Mouse (Mus musculus) gastrocnemius, adult 2 months (tissue): ENCODE measurements around the gene Gm8369. TPM values are rescaled to one million over a fixed set of nuclear protein-coding genes. Genes with fewer than 3 reads are reported as not detected.
A peak's percentile ranks its signal among the peaks of the same experiment; 100 is the strongest.
"Not testable (repeated sequence)": the region's sequence is repeated elsewhere in the genome, so short reads cannot be mapped to it uniquely, and the experiment has no call there.

Experiments
- DNase-seq: peaks from one replicate; pipeline ENCODE4 v3.0.0; 2022
- H3K27ac ChIP-seq: fragments of 200-600 bp; 2 replicates; pipeline ENCODE4 v1.8.1; 2022; ENCODE audit warnings: mild to moderate bottlenecking
- H3K4me3 ChIP-seq: fragments of 200-600 bp; 2 replicates; pipeline ENCODE4 v1.8.1; 2022; ENCODE audit warnings: mild to moderate bottlenecking, moderate library complexity
- CTCF ChIP-seq: fragments of 200-600 bp; IDR thresholded peaks from 2 replicates; pipeline ENCODE4 v1.8.1; 2022; ENCODE audit warnings: antibody characterized with exemption, mild to moderate bottlenecking, moderate library complexity
- intact Hi-C: fragments of 180-260 bp; cut with DNase I; formaldehyde crosslinking; loops from one replicate; pipeline ENCODE4 v1.15.1; 2025
- long read RNA-seq, 2 experiments: library from polyadenylated mRNA; stranded (forward); transcript quantifications; one replicate each; pipeline ENCODE4 v2.0.0; 2021
- total RNA-seq, 2 experiments: library from RNA; stranded (reverse); gene quantifications; 2 replicates each; pipeline ENCODE4 v1.2.3; 2021

Gene Gm8369
- not detected for total RNA-seq
- long read RNA-seq, experiment 1, result 0 reads
- long read RNA-seq, experiment 2, result 0 reads

- no peak within 1 kb of the TSS for H3K27ac ChIP-seq
- DNase-seq, result no peak
- intact Hi-C loops, result no loop called here
- H3K4me3 ChIP-seq, result no peak within 1 kb of the TSS
- no peak for TF ChIP-seq CTCF
Measured at GRCm38 (mm10) chr19:11485746-11486145, at the start of gene Gm8369. TSS of gene Gm8369 (plus strand) at chr19:11485938.

GRCm38 (mm10) chr19:11443338-11443737, 42.4 kb upstream of the Gm8369 start, which contains the start of gene Ms4a4b:
TSS of gene Ms4a4b (plus strand) at chr19:11443553.
- no peak within 1 kb of the TSS for H3K4me3 ChIP-seq
- no peak within 1 kb of the TSS for H3K27ac ChIP-seq
- intact Hi-C loops, result no loop called here
- DNase-seq, result no peak
- TF ChIP-seq CTCF, result no peak

- Histone ChIP-seq H3K27ac (no peak overlapping the region), H3K4me3 (no peak overlapping the region)
- intact Hi-C loops, result no loop called here
- no peak for DNase-seq
- TF ChIP-seq CTCF, result no peak
Measured at GRCm38 (mm10) chr19:11443964-11444363, 41.8 kb upstream of the Gm8369 start.

- no peak overlapping the region for H3K4me3 ChIP-seq
- intact Hi-C loops, result no loop called here
- H3K27ac ChIP-seq, result no peak overlapping the region
- TF ChIP-seq CTCF, result no peak
- DNase-seq, result no peak
Measured at GRCm38 (mm10) chr19:11447238-11447637, 38.5 kb upstream of the Gm8369 start.

GRCm38 (mm10) chr19:11459041-11459440, 26.7 kb upstream of the Gm8369 start:
- H3K4me3 ChIP-seq, intact Hi-C loops, DNase-seq, H3K27ac ChIP-seq: not testable (repeated sequence)

GRCm38 (mm10) chr19:11464795-11465194, 20.9 kb upstream of the Gm8369 start:
- DNase-seq, H3K27ac ChIP-seq, H3K4me3 ChIP-seq, intact Hi-C loops: not testable (repeated sequence)

- intact Hi-C loops, result no loop called here
- H3K4me3 ChIP-seq, result no peak overlapping the region
- no peak overlapping the region for H3K27ac ChIP-seq
- no peak for TF ChIP-seq CTCF
- no peak for DNase-seq
Measured at GRCm38 (mm10) chr19:11466471-11466870, 19.3 kb upstream of the Gm8369 start.

- DNase-seq, result peak; percentile 24
- intact Hi-C loops, H3K4me3 ChIP-seq, H3K27ac ChIP-seq: not testable (repeated sequence)
Measured at GRCm38 (mm10) chr19:11468361-11468760, 17.4 kb upstream of the Gm8369 start.

- DNase-seq, intact Hi-C loops: not testable (repeated sequence)
- peak within 1 kb of the TSS; percentile 31 for H3K4me3 ChIP-seq
- H3K27ac ChIP-seq, result peak within 1 kb of the TSS; percentile 31; the same call in 1 of the 2 replicates
Measured at GRCm38 (mm10) chr19:11469215-11469614, 16.5 kb upstream of the Gm8369 start, which contains the start of gene Ms4a6c. TSS of gene Ms4a6c (plus strand) at chr19:11469366.

GRCm38 (mm10) chr19:11479714-11480113, 6.0 kb upstream of the Gm8369 start:
- TF ChIP-seq CTCF, result no peak
- intact Hi-C loops, result no loop called here
- DNase-seq, result no peak
- Histone ChIP-seq H3K4me3 (no peak overlapping the region), H3K27ac (no peak overlapping the region)

- Histone ChIP-seq H3K27ac (no peak overlapping the region), H3K4me3 (no peak overlapping the region)
- DNase-seq, result no peak
- no peak for TF ChIP-seq CTCF
- intact Hi-C loops, result no loop called here
Measured at GRCm38 (mm10) chr19:11482684-11483083, 3.1 kb upstream of the Gm8369 start.

GRCm38 (mm10) chr19:11483941-11484340, 1.8 kb upstream of the Gm8369 start:
- no peak for DNase-seq
- no peak overlapping the region for H3K4me3 ChIP-seq
- H3K27ac ChIP-seq, result no peak overlapping the region
- TF ChIP-seq CTCF, result no peak
- intact Hi-C loops, result no loop called here

- no peak for TF ChIP-seq CTCF
- intact Hi-C loops, result no loop called here
- no peak overlapping the region for H3K27ac ChIP-seq
- no peak overlapping the region for H3K4me3 ChIP-seq
- DNase-seq, result no peak
Measured at GRCm38 (mm10) chr19:11484388-11484787, 1.4 kb upstream of the Gm8369 start.

- Histone ChIP-seq H3K4me3 (no peak overlapping the region), H3K27ac (no peak overlapping the region)
- intact Hi-C loops, result no loop called here
- DNase-seq, result no peak
- no peak for TF ChIP-seq CTCF
Measured at GRCm38 (mm10) chr19:11485266-11485665, 472 bp upstream of the Gm8369 start.

- DNase-seq, result no peak
Measured at GRCm38 (mm10) chr19:11486599-11486998, 861 bp downstream of the Gm8369 start.

More at GRCm38 (mm10) chr19:11486599-11486998, 861 bp downstream of the Gm8369 start:
- H3K4me3 ChIP-seq, result no peak overlapping the region
- H3K27ac ChIP-seq, result no peak overlapping the region
- intact Hi-C loops, result no loop called here
- TF ChIP-seq CTCF, result no peak
